ENCODE assay signal across 7 mouse cellular contexts in the genomic region with DNA sequence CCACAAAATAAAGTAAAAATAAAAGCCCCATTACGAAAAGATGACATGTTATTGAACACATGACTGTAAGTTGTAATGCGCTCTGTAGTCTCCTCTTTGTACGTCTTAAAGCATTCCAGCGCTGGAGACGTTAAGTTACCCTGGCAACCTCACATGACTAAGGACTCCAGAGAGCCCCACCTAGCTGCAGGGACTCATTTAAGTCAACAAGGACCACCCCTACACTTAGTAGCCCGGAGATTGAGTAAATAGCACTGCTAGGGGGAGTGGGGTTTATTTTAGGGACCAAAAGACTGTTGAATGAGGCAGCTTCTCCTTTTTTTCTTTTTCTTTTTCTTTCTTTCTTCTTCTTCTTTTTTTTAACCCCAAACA.
A peak's percentile ranks its signal among the peaks of the same experiment; 100 is the strongest.
DNase-seq lines count a peak whose midpoint lies in the region; ATAC-seq and TF ChIP-seq lines count a peak whose summit lies in the region.

No protein-coding gene starts in this region.

- H3K36me3 ChIP-seq in ES-Bruce4 (ENCODE audit: control insufficient read depth, insufficient read depth, low read length, poor library complexity, severe bottlenecking): no peaks in the 10 kb centered on the region
- H3K36me3 ChIP-seq in forebrain, embryonic 13.5 days (ENCODE audit: poor library complexity, severe bottlenecking): no peaks in the 10 kb centered on the region
- no peaks in the 10 kb centered on the region for H3K36me3 ChIP-seq in intestine, embryonic 15.5 days
- H3K36me3 ChIP-seq in midbrain, embryonic 12.5 days: no peaks in the 10 kb centered on the region

- H3K4me2 ChIP-seq in forebrain, embryonic 13.5 days: peak overlapping the region; percentile 48
- H3K4me2 ChIP-seq in intestine, embryonic 15.5 days (replicated peaks): peak overlapping the region; percentile 56
- peak overlapping the region; percentile 44 for H3K4me2 ChIP-seq in midbrain, embryonic 12.5 days (replicated peaks)

- no peaks in the 10 kb centered on the region for H3K27me3 ChIP-seq in ES-Bruce4 (ENCODE audit: control insufficient read depth, insufficient read depth, low read length, poor library complexity, severe bottlenecking)
- H3K27me3 ChIP-seq in forebrain, embryonic 13.5 days: peaks cover 5% of the 10 kb centered on the region; the same call in 1 of the 2 replicates
- no peaks in the 10 kb centered on the region for H3K27me3 ChIP-seq in intestine, embryonic 15.5 days (replicated peaks)
- H3K27me3 ChIP-seq in midbrain, embryonic 12.5 days: peaks cover 17% of the 10 kb centered on the region

- H3K27ac ChIP-seq in ES-Bruce4 (ENCODE audit: insufficient read depth, low read length): peak overlapping the region; percentile 43; the same call in 1 of the 2 replicates
- peak overlapping the region; percentile 2 for H3K27ac ChIP-seq in forebrain, embryonic 13.5 days
- H3K27ac ChIP-seq in intestine, embryonic 15.5 days: peak overlapping the region; percentile 76
- H3K27ac ChIP-seq in midbrain, embryonic 12.5 days (replicated peaks): peak overlapping the region; percentile 49

- peak overlapping the region; percentile 24; the same call in 1 of the 2 replicates for H3K9ac ChIP-seq in ES-Bruce4 (ENCODE audit: low read depth, poor library complexity, severe bottlenecking)
- no peak overlapping the region for H3K9ac ChIP-seq in forebrain, embryonic 13.5 days
- peak overlapping the region; percentile 34 for H3K9ac ChIP-seq in intestine, embryonic 15.5 days
- no peak overlapping the region for H3K9ac ChIP-seq in midbrain, embryonic 12.5 days (replicated peaks)

- H3K4me1 ChIP-seq in ES-Bruce4 (ENCODE audit: control insufficient read depth, insufficient read depth, low read length): peaks cover 4% of the 10 kb centered on the region
- H3K4me1 ChIP-seq in forebrain, embryonic 13.5 days: peaks cover 52% of the 10 kb centered on the region
- peaks cover 26% of the 10 kb centered on the region for H3K4me1 ChIP-seq in intestine, embryonic 15.5 days (replicated peaks)
- H3K4me1 ChIP-seq in midbrain, embryonic 12.5 days: peaks cover 54% of the 10 kb centered on the region

- under 1% methylated on average over 6 of the region's 6 CpGs for WGBS in forebrain, embryonic 13.5 days
- 3% methylated on average over 6 of the region's 6 CpGs for WGBS in intestine, embryonic 15.5 days
- WGBS in midbrain, embryonic 12.5 days: 1% methylated on average over 6 of the region's 6 CpGs

- peak; percentile 27 to 32 for DNase-seq in B cell, adult 2 months
- DNase-seq in gastrocnemius, adult 8-10 months (ENCODE audit: low spot score in 2 of 2): no peak

- no peaks in the 10 kb centered on the region for H3K9me3 ChIP-seq in ES-Bruce4 (replicated peaks; ENCODE audit: control insufficient read depth, insufficient read depth, low read length, poor library complexity, severe bottlenecking)
- H3K9me3 ChIP-seq in forebrain, embryonic 13.5 days (replicated peaks): no peaks in the 10 kb centered on the region
- no peaks in the 10 kb centered on the region for H3K9me3 ChIP-seq in intestine, embryonic 15.5 days
- no peaks in the 10 kb centered on the region for H3K9me3 ChIP-seq in midbrain, embryonic 12.5 days

- no peak for ATAC-seq in forebrain, embryonic 13.5 days
- peak; percentile 62 for ATAC-seq in intestine, embryonic 15.5 days
- no peak for ATAC-seq in midbrain, embryonic 12.5 days (ENCODE audit: low FRiP score, low read depth)
- no peak for ATAC-seq in inflammation-experienced regulatory T-cells, adult 6 months

- H3K4me3 ChIP-seq in ES-Bruce4 (ENCODE audit: low read depth, low read length): no peak overlapping the region
- H3K4me3 ChIP-seq in forebrain, embryonic 13.5 days: 0 out of 2 replicates have a peak overlapping the region, but pooled peaks have one; percentile 9
- H3K4me3 ChIP-seq in intestine, embryonic 15.5 days (replicated peaks): no peak overlapping the region
- H3K4me3 ChIP-seq in midbrain, embryonic 12.5 days: no peak overlapping the region

- no peak for TF ChIP-seq CTCF in ES-Bruce4 (IDR thresholded peaks at IDR 0.05; ENCODE audit: low read depth, low read length)

- no peak for TF ChIP-seq POLR2A in ES-Bruce4 (IDR thresholded peaks at IDR 0.05; ENCODE audit: insufficient read depth, low read length)

- peak; percentile 66; the same call in 1 of the 2 replicates for TF ChIP-seq EP300 in ES-Bruce4 (IDR thresholded peaks at IDR 0.05; ENCODE audit: insufficient read depth, low read depth, low read length)

Comparison
In these comparisons a context has a peak if more than half of its experiments do, and no peak if none do; other contexts are left out.
1. DNase-seq: peak in B cell, adult 2 months (2 of 2); none in gastrocnemius, adult 8-10 months (0 of 2).
2. H3K27ac ChIP-seq: peak in every context shown above with its lines; median percentile 76 in intestine, embryonic 15.5 days; 49 in midbrain, embryonic 12.5 days; 43 in ES-Bruce4; 2 in forebrain, embryonic 13.5 days.
3. H3K9ac ChIP-seq: peak in ES-Bruce4 (single experiment) and intestine, embryonic 15.5 days (single experiment); none in forebrain, embryonic 13.5 days (single experiment) and midbrain, embryonic 12.5 days (single experiment).
4. Peak in every context shown above with its lines, with median percentiles within 50 percentile points of each other: H3K4me2 ChIP-seq.